Mouse (Mus musculus): Measurements from ENCODE around the gene Aldob.
"Not testable (repeated sequence)": the region's sequence is repeated elsewhere in the genome, so short reads cannot be mapped to it uniquely, and the experiment has no call there.

The Aldob gene

DNA sequence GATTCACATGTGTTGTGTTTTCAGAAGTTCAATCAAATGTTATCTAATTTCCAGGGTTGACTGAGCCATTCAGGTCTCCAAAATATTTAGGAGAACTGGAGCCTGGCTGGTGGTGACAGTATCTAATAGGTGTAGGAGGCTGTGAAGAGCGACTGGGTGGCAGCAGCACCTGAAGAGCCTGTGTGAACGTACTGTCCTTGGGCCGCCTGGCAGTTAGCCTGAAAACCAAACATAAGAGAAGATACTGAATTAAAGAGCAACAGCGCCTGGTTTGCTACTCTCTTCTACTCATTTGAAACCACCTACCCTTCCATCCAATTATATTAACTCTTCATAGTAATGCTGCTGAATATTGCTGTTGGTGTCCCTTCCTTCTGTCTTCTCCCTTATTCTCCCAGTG is 12.7 kb downstream of the Aldob start:
- intact Hi-C loops (cut with DNase I) = no loop called here

DNA sequence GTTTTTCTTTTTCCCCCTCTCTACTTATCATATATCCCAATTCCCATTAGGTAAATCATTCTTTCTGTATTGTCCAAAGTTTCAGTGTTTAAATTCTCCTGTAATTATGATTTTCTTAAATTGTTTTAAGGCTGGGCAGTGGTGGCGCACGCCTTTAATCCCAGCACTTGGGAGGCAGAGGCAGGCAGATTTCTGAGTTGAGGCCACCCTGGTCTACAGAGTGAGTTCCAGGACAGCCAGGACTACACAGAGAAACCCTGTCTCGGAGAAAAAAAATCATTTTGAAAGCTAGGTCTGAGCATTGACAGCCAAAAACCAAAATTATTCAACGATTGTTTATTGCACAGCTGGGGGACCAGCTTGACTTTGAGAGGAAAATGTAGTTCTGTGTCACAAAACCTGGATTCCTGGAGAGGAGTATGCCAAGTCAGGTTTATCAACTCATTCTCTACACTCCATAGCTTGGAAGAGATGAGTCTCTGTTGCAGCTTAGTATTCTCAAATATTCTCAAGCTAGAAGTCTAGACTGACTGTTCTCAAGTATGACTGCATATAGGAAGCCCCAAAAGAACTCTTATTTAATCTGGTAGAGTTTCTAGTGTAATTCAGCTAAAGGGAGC is 13.6 kb downstream of the Aldob start:
- intact Hi-C loops (cut with DNase I) = no loop called here

DNA sequence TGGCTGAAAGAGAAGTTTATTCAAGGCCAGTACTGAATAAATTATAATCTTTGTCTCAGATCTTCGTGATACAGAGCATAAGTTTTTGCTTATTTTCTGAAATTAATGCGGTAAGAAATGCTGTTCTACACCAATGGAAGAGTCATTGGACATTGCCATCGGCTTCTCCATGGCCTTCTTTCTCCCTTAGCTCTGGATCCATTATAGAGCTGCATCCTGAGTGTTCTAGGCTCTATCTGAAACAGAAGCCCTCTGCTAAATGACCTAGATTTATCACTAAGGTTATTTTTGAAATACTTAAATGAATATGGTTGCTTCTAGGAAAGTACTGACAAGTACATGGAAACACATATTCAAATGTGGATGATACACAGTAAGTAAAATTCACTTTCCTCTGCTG is 14.3 kb downstream of the Aldob start:
- intact Hi-C loops (cut with DNase I) = no loop called here

DNA sequence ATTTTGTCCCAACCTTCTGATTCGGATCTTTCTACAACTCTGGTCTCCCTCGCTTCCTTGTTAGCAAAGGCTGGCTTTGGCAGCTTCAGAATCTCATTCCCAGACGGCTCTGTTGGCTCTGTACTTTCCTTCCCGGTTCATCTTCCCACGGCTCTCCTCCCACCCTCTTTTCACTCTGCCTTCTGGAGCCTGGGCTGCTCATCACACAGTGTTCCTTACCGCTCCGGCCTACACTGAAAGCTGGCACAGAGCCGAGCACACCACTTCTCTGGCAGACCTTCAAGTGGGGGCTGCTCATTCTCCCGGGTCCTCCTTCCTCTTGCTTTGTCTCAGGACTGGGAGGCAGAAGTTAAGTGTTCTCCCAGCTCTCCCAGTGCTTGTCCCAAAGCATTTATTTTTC is 26.8 kb downstream of the Aldob start:
- intact Hi-C loops (cut with DNase I) = no loop called here

DNA sequence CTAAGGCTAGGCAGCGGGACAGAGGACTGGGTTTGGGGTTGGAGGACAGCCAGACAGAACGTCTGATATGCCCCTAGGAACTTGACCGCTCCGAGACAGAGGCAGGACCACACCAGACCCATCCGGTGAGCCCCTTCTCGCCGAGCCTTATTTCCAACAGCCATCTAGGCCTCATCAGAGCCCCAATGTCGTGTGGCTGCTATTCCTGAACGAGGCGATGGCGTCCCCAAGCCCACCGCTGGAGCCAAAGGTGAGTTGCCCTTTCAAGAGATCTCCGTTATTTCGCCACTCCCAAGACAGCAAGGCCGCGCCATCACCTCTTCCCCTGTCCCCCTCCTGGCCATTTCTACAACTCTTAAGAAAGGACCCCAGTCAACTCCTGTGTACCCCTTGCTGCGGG is 28.0 kb downstream of the Aldob start:
- intact Hi-C loops (cut with DNase I) = no loop called here

DNA sequence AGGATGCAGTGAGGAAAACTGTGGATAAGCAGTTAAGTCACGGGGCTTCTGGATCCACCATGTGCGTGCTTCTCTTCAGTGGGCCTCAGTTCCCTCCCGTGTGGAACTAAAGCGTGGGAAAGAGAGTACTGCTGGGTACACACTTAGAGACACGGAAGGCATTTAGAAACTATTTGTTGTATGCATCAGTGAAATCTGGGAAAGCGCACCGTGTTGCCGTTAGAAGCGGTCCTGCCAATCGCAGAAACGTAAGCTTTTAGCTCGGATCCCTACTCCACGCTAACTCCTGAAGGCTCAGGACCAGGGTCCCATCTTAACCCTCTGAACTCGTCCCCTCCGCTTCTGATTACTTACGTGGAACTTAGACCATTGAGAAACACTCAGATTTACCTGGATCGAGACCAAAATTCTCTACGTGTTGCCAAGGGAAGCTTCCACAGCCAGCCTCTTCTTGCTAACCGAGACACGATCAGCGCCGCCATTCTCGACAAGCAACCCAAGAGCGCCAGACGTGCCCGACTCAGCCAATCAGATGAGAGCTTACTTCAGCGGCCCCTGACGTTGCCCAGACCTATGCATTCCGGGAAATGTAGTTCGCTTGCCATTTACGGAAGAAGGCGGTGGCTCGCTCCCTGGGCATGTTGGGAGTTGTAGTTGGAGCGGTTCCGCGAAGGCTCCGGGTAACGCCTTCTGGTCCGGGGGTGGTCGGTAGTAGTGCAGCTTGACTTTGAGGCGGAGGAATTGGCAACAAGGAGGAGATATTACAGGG is 28.6 kb downstream of the Aldob start, which contains the start of the genes Mrpl50 and Zfp189:
Gene Mrpl50, minus strand, starts transcription at position 522 of the 769 bp plus-strand sequence.
Gene Zfp189, plus strand, starts transcription at position 605 of the 769 bp plus-strand sequence.
- intact Hi-C loops (cut with DNase I) = no loop called here

DNA sequence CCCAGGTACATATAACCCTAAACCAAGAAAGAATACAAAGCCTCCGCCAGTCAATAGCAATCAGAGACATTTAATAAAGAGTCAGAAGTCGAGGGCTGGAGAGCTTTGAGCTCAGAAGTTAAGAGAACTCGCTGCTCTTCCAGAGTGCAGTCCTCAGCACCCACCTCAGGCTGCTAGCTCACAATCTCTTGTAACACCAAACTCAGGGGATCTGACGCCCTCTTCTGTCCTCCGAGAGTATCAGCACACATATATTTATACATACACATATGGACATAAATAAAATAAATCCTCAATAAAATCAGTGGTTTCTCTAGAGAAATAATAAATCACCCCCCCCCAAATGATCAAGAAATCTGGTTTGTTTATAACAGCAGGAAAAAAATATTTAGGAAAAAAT is 29.9 kb downstream of the Aldob start:
- intact Hi-C loops (cut with DNase I) = no loop called here

DNA sequence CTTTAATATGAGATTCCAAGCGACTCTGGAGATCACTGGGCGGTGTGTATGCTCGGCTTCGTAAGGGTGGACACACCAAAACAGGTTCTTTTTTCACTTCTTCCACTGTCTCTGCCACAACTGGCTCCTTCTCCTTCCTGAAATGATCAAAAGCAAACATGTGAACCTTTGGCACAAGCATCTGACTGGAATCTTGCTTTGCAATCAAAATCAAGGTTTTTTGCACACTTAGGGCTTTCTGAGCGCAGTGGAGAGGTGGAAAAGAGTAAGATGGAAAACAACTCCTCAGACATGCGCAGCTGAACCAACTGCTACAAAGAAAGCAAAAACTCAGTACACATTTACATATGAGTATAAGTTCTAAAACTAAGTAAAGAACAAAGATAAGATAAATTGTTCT is 34.9 kb downstream of the Aldob start:
- intact Hi-C loops (cut with DNase I) = no loop called here

DNA sequence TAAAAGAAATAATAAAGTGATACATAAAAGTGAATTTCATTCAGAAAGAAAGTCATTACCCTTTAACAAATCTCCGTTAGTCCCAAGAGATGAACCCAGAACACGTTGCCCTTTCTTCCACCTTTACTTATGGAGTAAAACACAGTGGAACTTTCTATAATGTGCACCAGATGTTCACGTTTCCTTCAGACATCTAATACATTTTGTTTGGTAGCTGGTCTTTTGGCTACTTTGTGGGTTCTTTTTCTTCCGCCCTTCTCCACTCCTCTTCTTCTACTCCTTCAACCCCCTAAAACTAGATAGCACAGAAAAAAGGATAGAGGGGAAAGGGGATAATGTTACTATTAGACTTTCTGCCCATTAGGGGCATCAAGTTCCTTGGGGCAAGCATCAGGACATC is 36.7 kb downstream of the Aldob start:
- intact Hi-C loops (cut with DNase I) = no loop called here

DNA sequence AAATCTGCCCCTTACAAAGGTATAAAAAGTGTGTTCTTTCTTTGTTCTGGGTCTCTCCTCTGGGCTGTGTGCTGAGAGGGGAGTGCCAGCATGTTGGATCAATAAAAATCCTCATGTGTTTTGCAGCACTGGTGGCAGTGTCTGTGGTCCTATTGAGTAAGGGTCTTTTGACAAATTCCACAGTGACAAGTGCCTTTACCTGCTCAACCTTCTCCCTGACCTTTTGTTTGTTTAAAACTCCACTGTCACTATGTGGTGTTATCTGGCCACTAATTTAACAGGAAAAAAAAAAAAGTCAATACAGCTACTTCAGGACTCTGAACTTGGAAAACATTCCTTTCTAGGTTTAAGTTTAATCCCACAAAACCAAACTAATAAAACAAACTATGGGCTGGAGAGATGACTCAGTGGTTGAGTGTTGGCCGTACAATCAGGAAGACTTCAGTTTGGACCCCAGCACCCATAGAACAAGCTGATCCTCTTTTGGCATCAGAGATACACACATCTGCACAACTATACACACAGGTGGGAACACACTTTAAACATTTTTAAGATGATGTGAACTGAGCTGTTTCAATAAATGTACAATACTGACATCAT is 39.0 kb downstream of the Aldob start:
- intact Hi-C loops (cut with DNase I) = not testable (repeated sequence)

DNA sequence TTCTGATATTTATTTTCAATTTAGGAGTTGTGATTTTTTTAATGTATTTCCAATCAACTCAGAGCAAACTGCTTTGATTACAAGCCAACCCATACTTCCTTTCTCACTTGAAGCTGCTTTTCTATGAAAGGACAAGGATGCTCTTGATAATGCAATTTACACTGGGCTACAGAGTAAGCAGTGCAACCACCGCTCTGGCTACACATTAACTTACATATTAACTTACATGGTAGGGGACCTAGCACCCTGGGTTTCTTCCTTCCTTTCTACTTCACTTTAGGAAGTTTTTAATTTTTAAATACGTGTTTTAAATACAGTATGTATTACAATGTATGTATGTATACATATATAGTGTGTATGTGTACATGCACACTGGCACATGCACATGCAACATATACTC is 40.2 kb downstream of the Aldob start:
- intact Hi-C loops (cut with DNase I) = no loop called here

DNA sequence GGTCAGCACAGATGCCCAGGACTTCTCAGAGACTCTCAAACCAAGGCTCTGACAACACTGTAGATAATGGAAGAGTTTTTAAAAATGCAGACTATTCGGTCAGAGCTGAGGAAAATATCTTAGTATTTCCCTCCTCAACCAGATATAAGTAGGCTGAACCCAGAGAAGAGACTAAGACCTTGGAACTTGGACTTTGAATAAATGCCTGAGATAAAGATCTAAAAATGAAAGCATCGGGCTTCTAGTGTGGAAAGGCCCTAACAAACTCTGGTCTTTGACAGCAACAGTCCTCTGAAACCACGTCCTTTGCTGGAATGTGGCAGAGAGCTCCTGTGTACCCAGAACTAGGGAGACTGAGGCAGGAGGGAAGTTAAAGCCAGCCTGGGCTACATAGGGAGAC is 43.0 kb downstream of the Aldob start, which contains the start of gene Baat:
Gene Baat, minus strand, starts transcription at position 172 of the 400 bp plus-strand sequence.
- intact Hi-C loops (cut with DNase I) = no loop called here

DNA sequence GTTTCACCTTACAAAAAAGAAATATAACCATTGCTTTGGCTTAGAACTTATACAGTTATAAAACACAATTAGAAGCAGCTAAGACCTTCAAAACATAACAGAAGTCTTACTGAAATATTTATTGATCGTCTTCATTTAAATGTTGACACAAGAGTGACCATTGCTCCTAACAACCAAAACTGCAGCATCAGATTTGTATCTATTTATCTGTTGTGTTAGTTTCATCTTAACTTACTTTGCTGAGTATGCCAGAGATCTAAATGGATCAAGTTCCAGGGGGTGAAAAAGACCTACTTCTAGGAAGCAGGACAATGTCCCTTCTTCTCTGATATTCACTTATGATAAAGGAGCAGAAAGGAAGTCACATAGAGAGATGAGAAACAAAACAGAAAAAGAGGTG is 45.8 kb downstream of the Aldob start:
- intact Hi-C loops (cut with DNase I) = no loop called here
